Mouse (Mus musculus) stomach, embryonic 14.5 days (tissue): ENCODE data around the gene Rfwd3. TPM values are rescaled to one million over a fixed set of nuclear protein-coding genes. Genes with fewer than 3 reads are reported as not detected.
"Not testable (repeated sequence)": the region's sequence is repeated elsewhere in the genome, so short reads cannot be mapped to it uniquely, and the experiment has no call there.

Experiments
- ATAC-seq: fragments of 200-750 bp; cut with Nextera tagmentation; 2 replicates; pipeline ENCODE4 v1.8.0; 2017; ENCODE audit warnings: low read depth, moderate TSS enrichment; ENCODE audit not compliant: insufficient number of reproducible peaks, insufficient read depth, low FRiP score
- H3K27ac ChIP-seq: fragments of 300-500 bp; sonication (generic); 2 replicates; pipeline ENCODE4 v1.5.1; 2014; ENCODE audit warnings: mild to moderate bottlenecking, low read length, moderate library complexity, mixed read lengths
- H3K27me3 ChIP-seq: fragments of 300-500 bp; sonication (generic); 2 replicates; pipeline ENCODE4 v1.6.1; 2014; ENCODE audit warnings: low read length, control low read depth, mixed read lengths; ENCODE audit not compliant: control insufficient read depth, insufficient read depth
- H3K36me3 ChIP-seq: fragments of 300-500 bp; sonication (generic); 2 replicates; pipeline ENCODE4 v1.6.1; 2014; ENCODE audit warnings: mild to moderate bottlenecking, control low read depth, low read length, moderate library complexity, mixed read lengths; ENCODE audit not compliant: control insufficient read depth, insufficient read depth
- H3K4me1 ChIP-seq: fragments of 300-500 bp; sonication (generic); 2 replicates; pipeline ENCODE4 v1.6.1; 2014; ENCODE audit warnings: low read length, control low read depth, mixed read lengths; ENCODE audit not compliant: control insufficient read depth, insufficient read depth
- H3K4me2 ChIP-seq: fragments of 300-500 bp; sonication (generic); replicated peaks from 2 replicates; pipeline ENCODE4 v1.6.1; 2014; ENCODE audit warnings: low read depth, low read length, control low read depth
- H3K4me3 ChIP-seq: fragments of 300-500 bp; sonication (generic); 2 replicates; pipeline ENCODE4 v1.5.1; 2014; ENCODE audit warnings: low read depth, low read length, control low read depth
- H3K9ac ChIP-seq: fragments of 300-500 bp; sonication (generic); replicated peaks from 2 replicates; pipeline ENCODE4 v1.6.1; 2014; ENCODE audit warnings: low read depth, mild to moderate bottlenecking, control low read depth, low read length, moderate library complexity, mixed read lengths
- H3K9me3 ChIP-seq: fragments of 300-500 bp; sonication (generic); 2 replicates; pipeline ENCODE4 v1.6.1; 2016; ENCODE audit warnings: low read depth, low read length, control low read depth; ENCODE audit not compliant: control insufficient read depth
- WGBS: fragments of 180-500 bp; shearing (Covaris S2); extraction: QIAGEN DNeasy Blood & Tissue Kit; methylation state at CpG from one replicate; pipeline ENCODE4 v1.1.7; 2014; 5-methylcytosine and 5-hydroxymethylcytosine counted together
- polyA plus RNA-seq: library from polyadenylated mRNA; unstranded; fragments of >200 nt; fragmentation: Nextera tagmentation; extraction: Ambion mirVana; gene quantifications from 2 replicates; pipeline ENCODE4 v1.2.1, GENCODE M21; 2014

Gene Rfwd3
- polyA plus RNA-seq, 1 experiment from 2014 or later: 54.7 TPM

- Histone ChIP-seq H3K9ac (no peak overlapping the region), H3K27me3 (no peaks in the 10 kb centered on the region), H3K4me3 (no peak overlapping the region), H3K4me1 (no peaks in the 10 kb centered on the region), H3K36me3 (no peaks in the 10 kb centered on the region), H3K4me2 (no peak overlapping the region), H3K27ac (no peak overlapping the region), H3K9me3 (no peaks in the 10 kb centered on the region)
- no peak for ATAC-seq
- 77% methylated on average over 6 of the region's 6 CpGs for WGBS
Observed at GRCm38 (mm10) chr8:111325222-111325790, 25.3 kb upstream of the Rfwd3 start.

GRCm38 (mm10) chr8:111314729-111315128 is 14.7 kb upstream of the Rfwd3 start:
- Histone ChIP-seq H3K36me3 (no peaks in the 10 kb centered on the region), H3K27me3 (no peaks in the 10 kb centered on the region), H3K4me3 (no peak overlapping the region), H3K9ac (no peak overlapping the region), H3K4me1 (no peaks in the 10 kb centered on the region), H3K9me3 (no peaks in the 10 kb centered on the region), H3K27ac (no peak overlapping the region), H3K4me2 (no peak overlapping the region)
- ATAC-seq: no peak
- 87% methylated on average over 12 of the region's 12 CpGs for WGBS

GRCm38 (mm10) chr8:111313961-111314360 is 13.9 kb upstream of the Rfwd3 start:
- 90% methylated on average over 6 of the region's 6 CpGs for WGBS

GRCm38 (mm10) chr8:111312758-111313162 is 12.7 kb upstream of the Rfwd3 start:
- no peak overlapping the region for H3K4me2 ChIP-seq
- no peak overlapping the region for H3K27ac ChIP-seq
- H3K4me3 ChIP-seq: no peak overlapping the region
- WGBS: 68% methylated on average over 3 of the region's 3 CpGs
- no peak for ATAC-seq
- H3K36me3 ChIP-seq: no peaks in the 10 kb centered on the region
- no peaks in the 10 kb centered on the region for H3K4me1 ChIP-seq
- H3K27me3 ChIP-seq: no peaks in the 10 kb centered on the region
- H3K9me3 ChIP-seq: no peaks in the 10 kb centered on the region
- H3K9ac ChIP-seq: no peak overlapping the region

More at GRCm38 (mm10) chr8:111313961-111314360, 13.9 kb upstream of the Rfwd3 start:
- H3K9me3 ChIP-seq, H3K9ac ChIP-seq, H3K36me3 ChIP-seq, H3K4me2 ChIP-seq, H3K27ac ChIP-seq, H3K4me3 ChIP-seq, H3K4me1 ChIP-seq, H3K27me3 ChIP-seq, ATAC-seq: not testable (repeated sequence)

- not testable (repeated sequence) for H3K9me3 ChIP-seq, H3K36me3 ChIP-seq, H3K4me2 ChIP-seq, H3K27me3 ChIP-seq, ATAC-seq, H3K27ac ChIP-seq, H3K4me1 ChIP-seq, H3K9ac ChIP-seq, H3K4me3 ChIP-seq
- WGBS: 89% methylated on average over 14 of the region's 15 CpGs
Observed at GRCm38 (mm10) chr8:111310006-111310405, 10.0 kb upstream of the Rfwd3 start.

GRCm38 (mm10) chr8:111305031-111305730 is 5.2 kb upstream of the Rfwd3 start:
- ATAC-seq: no peak
- no peak overlapping the region for H3K4me2 ChIP-seq
- 26% methylated on average over 5 of the region's 5 CpGs for WGBS
- no peak overlapping the region for H3K9ac ChIP-seq
- H3K27me3 ChIP-seq: no peaks in the 10 kb centered on the region
- no peaks in the 10 kb centered on the region for H3K4me1 ChIP-seq
- no peak overlapping the region for H3K27ac ChIP-seq
- H3K9me3 ChIP-seq: no peaks in the 10 kb centered on the region
- H3K4me3 ChIP-seq: no peak overlapping the region
- no peaks in the 10 kb centered on the region for H3K36me3 ChIP-seq

- H3K9ac ChIP-seq: no peak overlapping the region
- no peaks in the 10 kb centered on the region for H3K4me1 ChIP-seq
- no peak for ATAC-seq
- H3K4me2 ChIP-seq: no peak overlapping the region
- H3K4me3 ChIP-seq: no peak overlapping the region
- no peaks in the 10 kb centered on the region for H3K36me3 ChIP-seq
- 92% methylated on average over 3 of the region's 3 CpGs for WGBS
- H3K27me3 ChIP-seq: no peaks in the 10 kb centered on the region
- H3K9me3 ChIP-seq: no peaks in the 10 kb centered on the region
- H3K27ac ChIP-seq: no peak overlapping the region
Observed at GRCm38 (mm10) chr8:111304359-111304758, 4.3 kb upstream of the Rfwd3 start.

- not testable (repeated sequence) for H3K27me3 ChIP-seq, H3K9ac ChIP-seq, H3K4me3 ChIP-seq, H3K4me2 ChIP-seq, ATAC-seq, H3K4me1 ChIP-seq, H3K36me3 ChIP-seq, H3K27ac ChIP-seq, H3K9me3 ChIP-seq
- WGBS: 82% methylated on average over 5 of the region's 5 CpGs
Observed at GRCm38 (mm10) chr8:111303076-111303803, 3.2 kb upstream of the Rfwd3 start.
